Mouse (Mus musculus): ENCODE measurements at regions not wholly inside any gene's neighbourhood (a gene's known extent, or its start where the extent isn't known, plus 50 kb on each side); places are given as distances from the start of the nearest gene placed in this dataset.

DNA sequence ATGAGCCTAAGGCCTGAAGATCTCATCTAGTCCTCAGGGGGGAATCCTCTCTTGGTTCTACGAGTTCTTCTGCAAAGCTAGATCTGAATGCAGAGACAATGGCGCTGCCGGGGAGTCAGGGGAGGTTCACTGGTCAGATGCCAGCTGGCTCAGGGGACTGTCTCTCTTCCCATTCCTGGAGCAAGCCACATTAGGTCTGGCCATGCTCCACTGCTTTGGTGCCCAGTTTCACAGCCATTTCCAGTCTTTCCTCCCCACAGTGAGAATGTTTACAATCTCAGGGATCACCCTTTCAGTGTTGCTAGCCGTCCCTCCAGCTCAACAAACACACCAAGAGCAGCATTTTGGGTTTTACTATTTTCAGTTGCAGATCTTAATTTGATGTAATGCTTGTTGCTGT lies 233.7 kb upstream of the Cdh11 start:
- WGBS = 57% methylated on average over 4 of the region's 4 CpGs
- H3K79me2 ChIP-seq (ENCODE audit: control insufficient read depth, insufficient read depth, low read length) = no peaks in the 10 kb centered on the region
- DNase-seq (ENCODE audit: extremely low read depth, low read depth, low spot score) = no peak
- TF ChIP-seq CTCF (IDR thresholded peaks at IDR 0.05; ENCODE audit: low read depth, low read length) (no peak), POLR2A (IDR thresholded peaks at IDR 0.05; ENCODE audit: extremely low read depth, insufficient read depth, low read length) (no peak)
- H3K36me3 ChIP-seq (ENCODE audit: control insufficient read depth, insufficient read depth, low read length) = no peaks in the 10 kb centered on the region
- no peaks in the 10 kb centered on the region for H3K27me3 ChIP-seq (ENCODE audit: control insufficient read depth, insufficient read depth, low read length)
- no peak overlapping the region for H3K4me3 ChIP-seq (ENCODE audit: insufficient read depth, low read depth, low read length)
- H3K4me1 ChIP-seq (ENCODE audit: control insufficient read depth, insufficient read depth, low read length) = no peaks in the 10 kb centered on the region
- H3K27ac ChIP-seq (replicated peaks; ENCODE audit: insufficient read depth, low read depth, low read length) = no peak overlapping the region
- H3K9ac ChIP-seq (ENCODE audit: low read depth, low read length) = no peak overlapping the region

GRCm38 (mm10) chr8:103023237-103023636 lies 237.8 kb upstream of the Cdh11 start:
- WGBS = 63% methylated on average over 1 of the region's 1 CpGs
- TF ChIP-seq POLR2A (IDR thresholded peaks at IDR 0.05; ENCODE audit: extremely low read depth, insufficient read depth, low read length) (no peak), CTCF (IDR thresholded peaks at IDR 0.05; ENCODE audit: low read depth, low read length) (no peak)
- Histone ChIP-seq H3K36me3 (ENCODE audit: control insufficient read depth, insufficient read depth, low read length) (no peaks in the 10 kb centered on the region), H3K79me2 (ENCODE audit: control insufficient read depth, insufficient read depth, low read length) (no peaks in the 10 kb centered on the region), H3K27me3 (ENCODE audit: control insufficient read depth, insufficient read depth, low read length) (no peaks in the 10 kb centered on the region), H3K9ac (ENCODE audit: low read depth, low read length) (no peak overlapping the region), H3K4me1 (ENCODE audit: control insufficient read depth, insufficient read depth, low read length) (no peaks in the 10 kb centered on the region), H3K27ac (replicated peaks; ENCODE audit: insufficient read depth, low read depth, low read length) (no peak overlapping the region), H3K4me3 (ENCODE audit: insufficient read depth, low read depth, low read length) (no peak overlapping the region)
- no peak for DNase-seq (ENCODE audit: extremely low read depth, low read depth, low spot score)

GRCm38 (mm10) chr8:103031708-103032107 lies 246.3 kb upstream of the Cdh11 start:
- H3K36me3 ChIP-seq (ENCODE audit: control insufficient read depth, insufficient read depth, low read length) = no peaks in the 10 kb centered on the region
- no peaks in the 10 kb centered on the region for H3K79me2 ChIP-seq (ENCODE audit: control insufficient read depth, insufficient read depth, low read length)
- WGBS = 80% methylated on average over 1 of the region's 1 CpGs
- TF ChIP-seq CTCF (IDR thresholded peaks at IDR 0.05; ENCODE audit: low read depth, low read length) = no peak
- no peak for TF ChIP-seq POLR2A (IDR thresholded peaks at IDR 0.05; ENCODE audit: extremely low read depth, insufficient read depth, low read length)
- no peak overlapping the region for H3K9ac ChIP-seq (ENCODE audit: low read depth, low read length)
- no peak overlapping the region for H3K27ac ChIP-seq (replicated peaks; ENCODE audit: insufficient read depth, low read depth, low read length)
- no peak for DNase-seq (ENCODE audit: extremely low read depth, low read depth, low spot score)
- no peaks in the 10 kb centered on the region for H3K4me1 ChIP-seq (ENCODE audit: control insufficient read depth, insufficient read depth, low read length)
- no peaks in the 10 kb centered on the region for H3K27me3 ChIP-seq (ENCODE audit: control insufficient read depth, insufficient read depth, low read length)
- H3K4me3 ChIP-seq (ENCODE audit: insufficient read depth, low read depth, low read length) = no peak overlapping the region

GRCm38 (mm10) chr8:103033956-103034355 lies 248.5 kb upstream of the Cdh11 start:
- WGBS = 68% methylated on average over 3 of the region's 3 CpGs
- Histone ChIP-seq H3K27me3 (ENCODE audit: control insufficient read depth, insufficient read depth, low read length) (no peaks in the 10 kb centered on the region), H3K4me1 (ENCODE audit: control insufficient read depth, insufficient read depth, low read length) (no peaks in the 10 kb centered on the region), H3K27ac (replicated peaks; ENCODE audit: insufficient read depth, low read depth, low read length) (no peak overlapping the region), H3K4me3 (ENCODE audit: insufficient read depth, low read depth, low read length) (no peak overlapping the region), H3K36me3 (ENCODE audit: control insufficient read depth, insufficient read depth, low read length) (no peaks in the 10 kb centered on the region), H3K79me2 (ENCODE audit: control insufficient read depth, insufficient read depth, low read length) (no peaks in the 10 kb centered on the region), H3K9ac (ENCODE audit: low read depth, low read length) (no peak overlapping the region)
- no peak for TF ChIP-seq CTCF (IDR thresholded peaks at IDR 0.05; ENCODE audit: low read depth, low read length)
- no peak for TF ChIP-seq POLR2A (IDR thresholded peaks at IDR 0.05; ENCODE audit: extremely low read depth, insufficient read depth, low read length)
- DNase-seq (ENCODE audit: extremely low read depth, low read depth, low spot score) = no peak

GRCm38 (mm10) chr8:103072079-103072635 lies 286.7 kb upstream of the Cdh11 start:
- no peaks in the 10 kb centered on the region for H3K36me3 ChIP-seq (ENCODE audit: control insufficient read depth, insufficient read depth, low read length)
- no peaks in the 10 kb centered on the region for H3K79me2 ChIP-seq (ENCODE audit: control insufficient read depth, insufficient read depth, low read length)
- no peaks in the 10 kb centered on the region for H3K4me1 ChIP-seq (ENCODE audit: control insufficient read depth, insufficient read depth, low read length)
- no peak overlapping the region for H3K9ac ChIP-seq (ENCODE audit: low read depth, low read length)
- TF ChIP-seq POLR2A (IDR thresholded peaks at IDR 0.05; ENCODE audit: extremely low read depth, insufficient read depth, low read length) = no peak
- H3K27ac ChIP-seq (replicated peaks; ENCODE audit: insufficient read depth, low read depth, low read length) = no peak overlapping the region
- DNase-seq (ENCODE audit: extremely low read depth, low read depth, low spot score) = no peak
- H3K27me3 ChIP-seq (ENCODE audit: control insufficient read depth, insufficient read depth, low read length) = no peaks in the 10 kb centered on the region
- WGBS = 80% methylated on average over 5 of the region's 5 CpGs
- H3K4me3 ChIP-seq (ENCODE audit: insufficient read depth, low read depth, low read length) = no peak overlapping the region

- H3K4me1 ChIP-seq (ENCODE audit: control insufficient read depth, insufficient read depth, low read length) = no peaks in the 10 kb centered on the region
- no peaks in the 10 kb centered on the region for H3K79me2 ChIP-seq (ENCODE audit: control insufficient read depth, insufficient read depth, low read length)
- H3K36me3 ChIP-seq (ENCODE audit: control insufficient read depth, insufficient read depth, low read length) = no peaks in the 10 kb centered on the region
- H3K27ac ChIP-seq (replicated peaks; ENCODE audit: insufficient read depth, low read depth, low read length) = no peak overlapping the region
- WGBS = 100% methylated on average over 1 of the region's 1 CpGs
- TF ChIP-seq POLR2A (IDR thresholded peaks at IDR 0.05; ENCODE audit: extremely low read depth, insufficient read depth, low read length) (no peak), CTCF (IDR thresholded peaks at IDR 0.05; ENCODE audit: low read depth, low read length) (no peak)
- no peak overlapping the region for H3K4me3 ChIP-seq (ENCODE audit: insufficient read depth, low read depth, low read length)
- H3K27me3 ChIP-seq (ENCODE audit: control insufficient read depth, insufficient read depth, low read length) = no peaks in the 10 kb centered on the region
- H3K9ac ChIP-seq (ENCODE audit: low read depth, low read length) = no peak overlapping the region
- DNase-seq (ENCODE audit: extremely low read depth, low read depth, low spot score) = no peak
Observed at GRCm38 (mm10) chr8:103072646-103073045, 287.2 kb upstream of the Cdh11 start.
